Mouse (Mus musculus): ENCODE results near the gene D17H6S53E. TPM values are rescaled to one million over a fixed set of nuclear protein-coding genes. Genes with fewer than 3 reads are reported as not detected.

Gene D17H6S53E
- polyA plus RNA-seq, 1 experiment from 2014 or later: 29.3 TPM

DNA sequence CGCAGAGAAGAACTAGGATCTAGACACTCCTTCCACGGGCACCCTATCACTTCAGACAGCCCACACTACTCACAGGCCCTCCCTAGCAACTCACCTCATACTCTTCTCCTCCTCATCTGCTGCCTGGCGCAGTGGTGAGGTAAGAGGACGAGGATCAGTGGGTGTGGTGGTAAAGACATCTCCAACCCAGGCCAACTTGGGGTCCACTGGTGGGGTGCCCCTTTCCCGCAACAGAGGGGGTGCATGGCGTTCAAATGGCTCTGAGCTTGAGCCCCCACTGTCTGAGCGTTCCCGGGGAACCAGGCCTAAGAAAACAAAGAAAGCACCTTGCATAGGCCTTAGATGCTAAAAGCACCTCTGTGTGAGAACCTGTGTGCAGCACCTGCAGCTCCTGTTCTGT is 31.1 kb downstream of the D17H6S53E start:
- CTCF ChIA-PET: interaction anchor here (1.7 kb wide), 1 partner anchor 15 kb away, joined by 6 read pairs; no protein-coding TSS in a partner anchor
- in situ Hi-C loops (cut with MboI; ENCODE audit: low pct_unique_long_range_greater_than_20kb): no loop called here

DNA sequence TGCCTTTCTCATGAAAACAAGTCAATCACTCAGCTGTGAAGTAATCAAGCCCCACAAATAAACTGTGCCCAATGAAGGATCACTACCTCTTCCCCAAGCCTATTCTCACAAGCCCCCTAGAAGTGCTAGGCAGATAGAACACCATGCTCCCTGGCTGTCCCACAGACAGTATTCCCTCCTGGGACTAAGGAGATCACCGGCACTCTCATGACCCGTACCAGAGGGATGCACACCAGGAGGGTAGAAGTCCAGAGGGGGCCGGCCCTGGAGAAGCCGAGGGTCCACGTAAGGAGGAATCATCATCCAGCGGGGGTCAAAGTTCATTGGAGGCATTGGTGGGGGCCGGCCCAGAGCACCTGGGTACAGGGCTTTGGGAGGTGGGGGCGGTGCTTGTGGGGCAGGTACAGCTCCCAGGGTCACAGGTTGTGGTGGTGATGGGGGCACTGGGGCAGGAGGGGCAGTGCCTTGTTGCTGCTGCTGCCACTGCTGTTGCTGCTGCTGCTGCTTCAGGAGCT is 31.5 kb downstream of the D17H6S53E start:
- TF ChIP-seq CTCF (IDR thresholded peaks at IDR 0.05): no peak
- DNase-seq (ENCODE audit: low read depth, low spot score): no peak
- H3K27me3 ChIP-seq: no peaks in the 10 kb centered on the region
- no peak for ATAC-seq
- ChIA-PET POLR2A (interaction anchor here (1.8 kb wide), 1 partner anchor 10 kb away, joined by 5 read pairs; no protein-coding TSS in a partner anchor), CTCF (no interaction called here)
- in situ Hi-C loops (cut with MboI; ENCODE audit: low pct_unique_long_range_greater_than_20kb): no loop called here

More for the DNA sequence above, 31.1 kb downstream of the D17H6S53E start:
- no peaks in the 10 kb centered on the region for H3K27me3 ChIP-seq
- ATAC-seq (no peak), DNase-seq (ENCODE audit: low read depth, low spot score) (no peak)
- TF ChIP-seq CTCF (IDR thresholded peaks at IDR 0.05): no peak
- POLR2A ChIA-PET: interaction anchor here (1.8 kb wide), 1 partner anchor 9 kb away, joined by 5 read pairs; no protein-coding TSS in a partner anchor

DNA sequence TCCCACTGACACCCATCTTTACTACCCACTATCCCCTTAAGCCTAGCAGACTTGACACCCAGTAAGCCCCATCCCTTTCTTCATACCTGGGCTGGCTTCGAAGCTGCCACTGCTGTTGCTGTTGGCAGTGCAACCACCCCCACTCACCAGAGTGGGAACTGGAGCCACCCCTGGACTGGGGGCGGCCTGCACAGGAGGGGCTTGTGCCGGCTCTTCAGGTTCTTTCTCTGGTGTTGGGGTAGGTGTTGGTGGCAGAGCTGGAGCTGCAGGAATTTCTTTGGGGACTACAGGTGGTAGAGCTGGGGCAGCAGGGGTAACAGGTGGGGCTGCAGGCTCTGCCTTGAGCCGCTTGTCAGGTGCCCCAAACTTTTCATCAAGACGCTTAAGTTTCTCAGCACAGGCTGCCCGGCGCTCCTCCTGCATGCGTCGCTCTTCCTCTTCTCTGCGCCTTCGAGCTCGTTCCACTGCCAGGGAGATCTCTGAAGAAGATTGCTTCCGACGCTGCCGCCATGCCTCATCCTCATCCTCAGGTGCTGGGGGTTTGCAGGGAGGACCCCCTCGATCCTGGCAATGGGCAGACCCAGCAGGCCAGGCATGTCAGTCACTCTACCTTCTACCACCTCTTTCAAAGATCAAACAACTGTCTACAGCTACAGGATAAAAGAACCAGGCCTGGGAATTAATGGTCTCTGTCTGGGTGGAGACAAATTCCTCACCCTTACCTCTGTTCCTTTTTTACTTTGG is 32.8 kb downstream of the D17H6S53E start:
- ATAC-seq (no peak), DNase-seq (ENCODE audit: low read depth, low spot score) (no peak)
- ChIA-PET POLR2A (interaction anchor here (1.9 kb wide), 1 partner anchor 12 kb away, joined by 11 read pairs; no protein-coding TSS in a partner anchor), CTCF (interaction anchor here (1.1 kb wide), 1 partner anchor 12 kb away, joined by 3 read pairs; no protein-coding TSS in a partner anchor)
- no peak for TF ChIP-seq CTCF (IDR thresholded peaks at IDR 0.05)
- in situ Hi-C loops (cut with MboI; ENCODE audit: low pct_unique_long_range_greater_than_20kb): no loop called here
- no peaks in the 10 kb centered on the region for H3K27me3 ChIP-seq

DNA sequence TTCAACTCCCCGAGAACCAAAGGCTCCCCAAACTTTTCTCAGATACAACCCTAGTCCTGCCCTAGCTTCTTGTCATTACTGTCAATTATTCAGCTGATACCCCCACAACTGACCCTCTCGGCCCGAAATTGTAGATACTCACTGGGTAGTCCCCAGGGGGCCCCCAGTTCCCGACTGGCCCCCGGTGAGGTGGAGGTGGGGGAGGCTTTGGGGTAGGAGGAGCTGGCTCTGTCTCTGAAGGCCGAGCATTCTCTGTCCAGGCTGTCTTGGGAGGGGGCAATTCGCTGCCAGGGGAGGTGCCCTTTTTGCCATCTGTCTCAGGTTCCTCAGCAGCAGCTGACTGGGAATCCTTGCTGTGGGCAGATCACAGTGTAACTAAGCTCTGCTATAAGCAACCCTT is 33.5 kb downstream of the D17H6S53E start:
- ChIA-PET CTCF (interaction anchor here (0.9 to 1.1 kb wide), 2 partner anchors 13 to 73 kb away, joined by 3 read pairs; no protein-coding TSS in a partner anchor), POLR2A (interaction anchor here (1.9 kb wide), 1 partner anchor 13 kb away, joined by 11 read pairs; no protein-coding TSS in a partner anchor)
- no peak for TF ChIP-seq CTCF (IDR thresholded peaks at IDR 0.05)
- H3K27me3 ChIP-seq: no peaks in the 10 kb centered on the region
- ATAC-seq: no peak
- in situ Hi-C loops (cut with MboI; ENCODE audit: low pct_unique_long_range_greater_than_20kb): no loop called here
- no peak for DNase-seq (ENCODE audit: low read depth, low spot score)

DNA sequence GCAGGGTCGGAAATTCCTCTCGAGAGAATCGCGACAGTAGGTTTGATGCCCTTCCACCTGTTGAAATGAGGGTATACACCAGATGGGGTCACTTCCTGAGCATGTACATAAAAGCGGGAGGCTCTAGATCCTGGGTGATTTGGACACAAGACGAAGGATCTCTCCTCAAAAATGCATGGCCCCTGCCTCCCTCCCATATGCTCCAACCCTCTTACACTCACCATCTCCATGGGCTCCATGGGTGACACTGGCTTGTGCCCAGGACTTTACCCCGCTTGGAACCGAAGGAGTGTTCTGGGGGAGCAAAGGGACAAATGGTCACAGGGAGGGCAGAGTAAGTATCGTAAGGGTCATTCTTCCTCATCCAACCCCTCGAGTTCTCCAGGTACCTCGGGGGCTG is 35.2 kb downstream of the D17H6S53E start:
- no peaks in the 10 kb centered on the region for H3K27me3 ChIP-seq
- in situ Hi-C loops (cut with MboI; ENCODE audit: low pct_unique_long_range_greater_than_20kb): no loop called here
- ATAC-seq: no peak
- ChIA-PET POLR2A (interaction anchor here (1.4 kb wide), 1 partner anchor 82 kb away, joined by 3 read pairs; no protein-coding TSS in a partner anchor), CTCF (interaction anchor here (1.4 to 2.4 kb wide), 2 partner anchors 9 to 35 kb away, joined by 4 to 6 read pairs; partner anchors contain the start of gene D17H6S53E)
- TF ChIP-seq CTCF (IDR thresholded peaks at IDR 0.05): no peak
- no peak for DNase-seq (ENCODE audit: low read depth, low spot score)

DNA sequence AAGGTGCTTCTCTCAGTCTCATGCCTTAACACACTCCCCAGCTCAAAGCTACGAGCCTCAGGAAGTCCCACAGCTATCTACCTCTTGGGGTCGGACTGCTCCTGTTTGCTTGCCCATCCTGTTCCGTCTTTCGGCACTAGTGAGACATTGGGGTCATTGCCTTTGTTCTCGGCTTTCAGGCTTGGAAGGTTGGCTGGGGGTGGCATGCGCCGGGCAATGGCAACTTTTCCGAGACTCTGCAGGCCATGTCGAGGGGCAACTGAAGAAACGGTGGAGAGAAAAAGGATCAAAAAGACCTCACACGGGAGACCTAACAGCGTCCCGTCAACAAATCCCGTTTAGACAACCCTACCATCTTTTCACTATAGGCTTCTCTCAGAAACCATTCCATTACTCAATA is 35.9 kb downstream of the D17H6S53E start:
- CTCF ChIA-PET: interaction anchor here (1.4 to 2.4 kb wide), 4 partner anchors 9 to 36 kb away, joined by 4 to 8 read pairs (median 5); partner anchors contain the start of gene D17H6S53E
- POLR2A ChIA-PET: interaction anchor here (0.6 to 2.2 kb wide), 5 partner anchors 10 to 81 kb away, joined by 3 to 5 read pairs (median 5); no protein-coding TSS in a partner anchor
- no peaks in the 10 kb centered on the region for H3K27me3 ChIP-seq
- no peak for DNase-seq (ENCODE audit: low read depth, low spot score)
- ATAC-seq: no peak
- no peak for TF ChIP-seq CTCF (IDR thresholded peaks at IDR 0.05)
- in situ Hi-C loops (cut with MboI; ENCODE audit: low pct_unique_long_range_greater_than_20kb): no loop called here

DNA sequence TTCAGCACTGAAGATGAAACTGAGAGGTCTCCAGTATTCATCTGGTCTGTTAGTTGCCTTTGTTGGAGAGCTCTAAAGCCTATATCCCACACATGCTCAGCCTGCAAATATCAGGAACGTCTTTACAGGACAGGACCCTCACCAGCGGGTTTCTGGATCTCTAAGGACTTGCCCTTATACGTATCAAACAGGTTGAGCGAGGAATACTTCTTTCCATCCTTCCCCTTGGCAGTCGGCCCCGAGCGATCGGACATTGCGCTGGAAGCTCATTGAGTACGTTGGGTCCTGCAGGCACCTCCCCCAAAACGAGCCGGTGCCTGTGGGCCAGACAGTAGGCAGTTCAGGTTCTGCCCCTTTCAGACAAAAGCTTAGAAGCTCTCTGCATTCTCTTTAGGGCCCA is 36.6 kb downstream of the D17H6S53E start:
- in situ Hi-C loops (cut with MboI; ENCODE audit: low pct_unique_long_range_greater_than_20kb): no loop called here
- CTCF ChIA-PET: interaction anchor here (0.9 to 2.4 kb wide), 6 partner anchors 10 to 84 kb away, joined by 3 to 8 read pairs (median 5); partner anchors contain the start of gene D17H6S53E
- TF ChIP-seq CTCF (IDR thresholded peaks at IDR 0.05): no peak
- DNase-seq (ENCODE audit: low read depth, low spot score) (no peak), ATAC-seq (no peak)
- POLR2A ChIA-PET: interaction anchor here (0.6 to 2.2 kb wide), 8 partner anchors 9 to 81 kb away, joined by 3 to 7 read pairs (median 4); no protein-coding TSS in a partner anchor
- H3K27me3 ChIP-seq: no peaks in the 10 kb centered on the region

DNA sequence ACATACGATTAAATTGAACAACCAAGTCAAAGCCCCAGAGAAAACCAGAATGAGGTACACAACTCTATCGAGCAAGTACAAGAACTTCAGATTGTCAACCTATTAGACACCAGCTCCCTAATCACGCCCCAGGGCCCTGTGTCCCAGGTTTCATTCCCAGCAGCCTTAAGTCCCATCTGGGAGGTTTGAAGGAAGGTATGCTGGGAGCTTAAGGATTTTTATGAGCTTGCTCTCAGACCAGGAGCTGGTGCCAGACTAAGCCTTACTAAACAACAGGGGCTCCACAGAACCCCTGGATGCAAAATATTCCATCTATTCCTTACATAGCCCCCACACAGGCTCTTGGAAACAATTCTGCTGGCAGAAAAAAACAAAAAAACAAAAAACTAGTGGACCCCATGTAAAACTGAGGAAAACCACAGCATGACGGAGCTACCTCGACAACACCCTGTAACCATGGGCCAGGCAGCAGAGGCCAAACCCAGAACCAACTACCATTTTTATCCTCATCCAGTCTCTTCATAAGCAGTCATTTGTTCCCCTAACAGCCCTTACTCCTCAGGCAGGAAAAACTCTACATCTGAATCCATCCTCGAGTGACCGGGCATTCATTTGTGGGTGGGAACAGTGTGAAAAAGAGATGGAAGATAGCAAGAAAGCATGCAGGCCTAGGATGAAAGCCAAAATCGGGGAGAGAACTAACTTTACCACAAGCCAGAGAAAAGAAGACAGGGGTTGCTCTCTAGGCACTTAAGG is 37.3 kb downstream of the D17H6S53E start:
- POLR2A ChIA-PET: interaction anchor here (0.6 to 2.2 kb wide), 10 partner anchors 8 to 752 kb away, joined by 3 to 7 read pairs (median 5); no protein-coding TSS in a partner anchor
- CTCF ChIA-PET: interaction anchor here (0.8 to 2.4 kb wide), 6 partner anchors 12 to 83 kb away, joined by 3 to 8 read pairs (median 5); partner anchors contain the start of gene D17H6S53E
- in situ Hi-C loops (cut with MboI; ENCODE audit: low pct_unique_long_range_greater_than_20kb): no loop called here
- DNase-seq (ENCODE audit: low read depth, low spot score): no peak
- no peaks in the 10 kb centered on the region for H3K27me3 ChIP-seq
- no peak for TF ChIP-seq CTCF (IDR thresholded peaks at IDR 0.05)
- ATAC-seq: no peak

DNA sequence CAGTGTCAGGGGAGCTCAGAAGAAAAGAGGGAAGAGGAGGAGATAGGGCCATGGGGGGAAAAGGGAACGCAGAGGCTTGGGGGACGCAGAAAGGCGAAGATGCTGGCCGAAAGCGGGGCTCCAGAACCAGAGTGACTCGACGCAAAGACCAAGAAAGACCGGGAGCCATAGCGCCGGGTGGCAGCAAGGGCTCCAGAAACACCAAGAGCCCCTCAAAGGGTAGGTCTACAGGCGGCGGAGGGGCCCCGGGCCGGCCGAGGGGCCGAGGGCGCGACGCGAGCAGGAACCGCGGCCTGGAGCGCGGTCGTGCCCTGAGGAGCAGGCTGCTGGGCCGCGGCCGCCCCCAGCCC is 38.0 kb downstream of the D17H6S53E start:
- DNase-seq (ENCODE audit: low read depth, low spot score) (no peak), ATAC-seq (no peak)
- CTCF ChIA-PET: interaction anchor here (0.8 to 2.0 kb wide), 3 partner anchors 26 to 82 kb away, joined by 3 to 8 read pairs (median 6); no protein-coding TSS in a partner anchor
- TF ChIP-seq CTCF (IDR thresholded peaks at IDR 0.05): no peak
- POLR2A ChIA-PET: interaction anchor here (0.6 to 2.2 kb wide), 11 partner anchors 9 to 752 kb away, joined by 3 to 7 read pairs (median 5); partner anchors contain the start of gene Ddx39b
- H3K27me3 ChIP-seq: no peaks in the 10 kb centered on the region
- in situ Hi-C loops (cut with MboI; ENCODE audit: low pct_unique_long_range_greater_than_20kb): no loop called here
